Mouse (Mus musculus) gastrocnemius, adult 2 months (tissue): Measurements from ENCODE around the gene Hpd. TPM values are rescaled to one million over a fixed set of nuclear protein-coding genes. Genes with fewer than 3 reads are reported as not detected.

Experiments
- DNase-seq: peaks from one replicate; pipeline ENCODE4 v3.0.0; 2022
- H3K27ac ChIP-seq: fragments of 200-600 bp; 2 replicates; pipeline ENCODE4 v1.8.1; 2022; ENCODE audit warnings: mild to moderate bottlenecking
- H3K4me3 ChIP-seq: fragments of 200-600 bp; 2 replicates; pipeline ENCODE4 v1.8.1; 2022; ENCODE audit warnings: mild to moderate bottlenecking, moderate library complexity
- CTCF ChIP-seq: fragments of 200-600 bp; IDR thresholded peaks from 2 replicates; pipeline ENCODE4 v1.8.1; 2022; ENCODE audit warnings: antibody characterized with exemption, mild to moderate bottlenecking, moderate library complexity
- intact Hi-C: fragments of 180-260 bp; cut with DNase I; formaldehyde crosslinking; loops from one replicate; pipeline ENCODE4 v1.15.1; 2025
- total RNA-seq, 2 experiments: library from RNA; stranded (reverse); gene quantifications; 2 replicates each; pipeline ENCODE4 v1.2.3; 2021

Gene Hpd
- total RNA-seq, 2 experiments from 2014 or later = not detected

- DNase-seq = peak; percentile 68
- intact Hi-C loops = no loop called here
- Histone ChIP-seq H3K27ac (peak overlapping the region; percentile 80), H3K4me3 (peak overlapping the region; percentile 15; the same call in 1 of the 2 replicates)
- TF ChIP-seq CTCF = no peak
Measured at GRCm38 (mm10) chr5:123125638-123126406, 56.7 kb downstream of the Hpd start.

GRCm38 (mm10) chr5:123125105-123125504 is 57.4 kb downstream of the Hpd start:
- TF ChIP-seq CTCF = no peak
- H3K27ac ChIP-seq = no peak overlapping the region
- no peak for DNase-seq
- intact Hi-C loops = no loop called here
- H3K4me3 ChIP-seq = no peak overlapping the region

GRCm38 (mm10) chr5:123122181-123122580 is 60.3 kb downstream of the Hpd start:
- no peak for DNase-seq
- peak; percentile 49 for TF ChIP-seq CTCF
- H3K4me3 ChIP-seq = no peak overlapping the region
- no peak overlapping the region for H3K27ac ChIP-seq
- intact Hi-C loops = no loop called here

Other genes starting within 250 kb of the Hpd start
- gene Kdm2b, start 192.9 kb downstream of the Hpd start, total RNA-seq = 10 to 100 TPM; 11.5 to 13.3 TPM
- gene Orai1, start 167.7 kb downstream of the Hpd start, total RNA-seq = 10 to 100 TPM; 32.1 to 38.7 TPM
- gene Morn3, start 135.7 kb downstream of the Hpd start, total RNA-seq = not detected
- gene Tmem120b, start 114.3 kb downstream of the Hpd start, total RNA-seq = 10 to 100 TPM; 19.2 to 23.2 TPM
- gene Rhof, start 50.0 kb downstream of the Hpd start, total RNA-seq = under 1 TPM; 0.28 to 0.36 TPM
- gene Setd1b, start 40.5 kb downstream of the Hpd start, total RNA-seq = 10 to 100 TPM in 1 of 2 experiments, 1 to 10 TPM in 1; 9.8 to 11.3 TPM
- 10 to 100 TPM; 13.3 to 16.9 TPM for gene Psmd9, start 13.3 kb downstream of the Hpd start, total RNA-seq
- 1 to 10 TPM in 1 of 2 experiments, under 1 TPM in 1; 0.56 to 1.5 TPM for gene Wdr66, start 69.4 kb upstream of the Hpd start, total RNA-seq
- gene Bcl7a, start 161.1 kb upstream of the Hpd start, total RNA-seq = 10 to 100 TPM in 1 of 2 experiments, 1 to 10 TPM in 1; 4.9 to 10.7 TPM
- gene Mlxip, start 212.1 kb upstream of the Hpd start, total RNA-seq = 10 to 100 TPM; 55.7 to 66.0 TPM